Mouse (Mus musculus): ENCODE measurements at regions not wholly inside any gene's neighbourhood (a gene's known extent, or its start where the extent isn't known, plus 50 kb on each side); places are given as distances from the start of the nearest gene placed in this dataset.
A peak's percentile ranks its signal among the peaks of the same experiment; 100 is the strongest.

- H3K9ac ChIP-seq, result no peak overlapping the region
- H3K4me1 ChIP-seq, result peaks cover 2% of the 10 kb centered on the region; the same call in 1 of the 2 replicates
- no peaks in the 10 kb centered on the region for H3K27me3 ChIP-seq (replicated peaks)
- no peak overlapping the region for H3K4me3 ChIP-seq
- H3K4me2 ChIP-seq, result no peak overlapping the region
- WGBS, result 45% methylated on average over 15 of the region's 15 CpGs
- H3K9me3 ChIP-seq, result no peaks in the 10 kb centered on the region
- H3K36me3 ChIP-seq (replicated peaks), result no peaks in the 10 kb centered on the region
- no peak for ATAC-seq (replicated peaks)
- H3K27ac ChIP-seq, result 0 out of 2 replicates have a peak overlapping the region, but pooled peaks have one; percentile 32
Observed at GRCm38 (mm10) chr13:52702201-52702611, 119.2 kb downstream of the Syk start.

DNA sequence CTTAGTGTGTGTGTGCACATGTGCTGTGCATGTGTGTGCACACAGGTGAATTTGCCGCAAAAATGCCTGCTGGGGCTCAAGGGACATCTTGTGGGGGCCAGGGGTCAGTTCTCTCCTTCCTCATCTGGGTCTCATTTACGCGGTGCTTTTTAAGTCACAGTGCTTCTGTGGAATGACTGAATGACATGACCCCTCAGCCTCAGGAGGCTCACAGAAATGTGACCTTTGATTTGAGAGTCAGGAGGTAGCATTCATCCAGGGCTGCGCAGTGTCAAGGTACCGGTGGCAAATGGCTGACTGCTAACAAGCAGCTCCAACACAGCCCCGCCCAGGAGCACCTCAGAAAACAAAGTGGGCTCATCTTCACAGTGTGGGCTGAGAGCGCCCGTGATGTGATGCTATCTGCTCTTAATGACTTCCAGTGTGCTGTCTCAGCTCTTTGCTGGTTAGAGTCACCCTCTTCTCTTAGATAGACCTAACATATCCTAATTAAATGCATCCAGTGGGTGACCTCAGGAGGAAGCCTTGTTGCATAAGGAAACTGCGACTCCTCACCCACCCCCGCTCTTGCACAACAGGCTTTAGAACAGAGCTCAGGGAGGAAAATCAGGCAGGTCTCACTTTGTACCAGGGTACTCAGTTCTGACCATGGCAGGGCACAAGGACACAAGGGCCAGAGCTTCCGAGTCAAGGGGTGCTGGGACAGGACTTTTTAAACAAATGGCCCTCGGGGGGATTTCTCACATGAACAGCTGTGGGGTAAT lies 120.6 kb downstream of the Syk start:
- no peaks in the 10 kb centered on the region for H3K27me3 ChIP-seq (replicated peaks)
- no peaks in the 10 kb centered on the region for H3K36me3 ChIP-seq (replicated peaks)
- no peak for ATAC-seq (replicated peaks)
- no peak overlapping the region for H3K4me3 ChIP-seq
- H3K9me3 ChIP-seq, result no peaks in the 10 kb centered on the region
- H3K4me1 ChIP-seq, result peaks cover 2% of the 10 kb centered on the region; the same call in 1 of the 2 replicates
- H3K9ac ChIP-seq, result no peak overlapping the region
- H3K4me2 ChIP-seq, result no peak overlapping the region
- H3K27ac ChIP-seq, result no peak overlapping the region
- 78% methylated on average over 12 of the region's 12 CpGs for WGBS

DNA sequence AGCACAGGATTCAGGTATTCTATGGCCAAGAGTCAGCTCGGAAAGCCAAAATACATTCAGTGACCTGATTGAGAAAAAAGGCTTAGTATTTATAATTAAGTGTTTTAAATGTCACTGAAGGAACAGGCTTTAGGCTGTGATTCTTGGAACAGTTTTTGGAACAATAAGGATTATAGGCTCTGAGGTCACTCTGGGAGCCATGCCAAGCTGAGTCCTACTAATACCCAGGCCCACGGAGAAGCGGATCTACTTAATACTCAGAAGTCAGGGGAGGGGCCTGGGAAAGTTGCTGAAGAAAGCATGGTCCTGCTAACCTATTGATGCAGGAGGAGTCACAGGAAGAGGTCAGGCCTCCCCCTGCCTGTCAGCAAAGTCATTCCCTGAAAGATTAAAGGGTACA lies 121.7 kb downstream of the Syk start:
- H3K9me3 ChIP-seq, result no peaks in the 10 kb centered on the region
- ATAC-seq (replicated peaks), result no peak
- no peaks in the 10 kb centered on the region for H3K27me3 ChIP-seq (replicated peaks)
- no peak overlapping the region for H3K27ac ChIP-seq
- H3K9ac ChIP-seq, result no peak overlapping the region
- H3K4me2 ChIP-seq, result no peak overlapping the region
- H3K4me3 ChIP-seq, result no peak overlapping the region
- 30% methylated on average over 3 of the region's 3 CpGs for WGBS
- H3K36me3 ChIP-seq (replicated peaks), result no peaks in the 10 kb centered on the region
- H3K4me1 ChIP-seq, result peaks cover 2% of the 10 kb centered on the region; the same call in 1 of the 2 replicates

DNA sequence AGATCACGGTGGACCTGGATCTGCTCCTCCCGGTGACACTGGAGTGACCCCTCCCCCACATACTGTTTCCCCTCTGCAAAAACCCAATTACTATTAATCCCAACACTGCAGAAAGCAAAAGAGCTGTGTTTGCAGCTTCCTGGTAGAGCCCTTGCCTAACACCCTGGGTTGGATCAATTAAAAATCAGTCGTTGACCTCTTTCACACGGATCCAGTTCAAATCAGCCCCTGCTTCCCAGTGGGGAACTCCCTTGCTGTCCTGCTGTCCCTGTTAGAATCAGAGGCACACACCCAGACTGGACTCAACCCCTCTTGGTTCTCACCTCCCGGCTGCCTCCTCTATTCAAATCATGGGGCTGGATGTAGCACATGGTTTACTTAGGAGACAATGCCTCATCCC lies 126.6 kb downstream of the Syk start:
- no peak for ATAC-seq (replicated peaks)
- Histone ChIP-seq H3K4me3 (no peak overlapping the region), H3K27me3 (replicated peaks) (no peaks in the 10 kb centered on the region), H3K9ac (no peak overlapping the region), H3K9me3 (no peaks in the 10 kb centered on the region), H3K27ac (no peak overlapping the region), H3K4me1 (0 out of 2 replicates have a peak, but pooled peaks cover 3% of the 10 kb centered on the region), H3K4me2 (no peak overlapping the region), H3K36me3 (replicated peaks) (no peaks in the 10 kb centered on the region)
- WGBS, result 55% methylated on average over 5 of the region's 5 CpGs

- no peak overlapping the region for H3K4me2 ChIP-seq
- 0 out of 2 replicates have a peak, but pooled peaks cover 3% of the 10 kb centered on the region for H3K4me1 ChIP-seq
- H3K27me3 ChIP-seq (replicated peaks), result no peaks in the 10 kb centered on the region
- no peak overlapping the region for H3K9ac ChIP-seq
- 41% methylated on average over 9 of the region's 9 CpGs for WGBS
- ATAC-seq (replicated peaks), result peak; percentile 65
- no peak overlapping the region for H3K4me3 ChIP-seq
- H3K36me3 ChIP-seq (replicated peaks), result no peaks in the 10 kb centered on the region
- no peaks in the 10 kb centered on the region for H3K9me3 ChIP-seq
- H3K27ac ChIP-seq, result no peak overlapping the region
Observed at GRCm38 (mm10) chr13:52711713-52712369, 128.9 kb downstream of the Syk start.

DNA sequence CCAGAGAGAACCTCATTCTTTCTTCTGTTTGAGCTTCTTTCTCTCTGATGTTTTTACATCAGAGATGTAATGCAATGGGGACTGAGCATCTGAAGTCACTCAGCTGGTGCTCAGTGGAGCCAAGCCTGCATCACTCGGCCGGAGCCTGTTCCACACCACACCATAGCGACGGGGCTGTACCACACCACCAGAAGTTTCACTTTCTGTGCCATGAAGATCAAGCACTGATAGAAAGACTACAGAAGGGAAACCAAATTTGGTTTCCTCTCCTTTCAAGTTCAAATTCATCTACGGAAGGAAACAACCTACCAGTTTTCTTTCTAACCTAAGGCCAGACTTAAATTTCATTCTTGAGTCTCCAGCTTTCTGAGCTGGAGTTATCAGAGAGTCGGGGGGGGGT lies 138.5 kb downstream of the Syk start:
- ATAC-seq (replicated peaks), result no peak
- no peaks in the 10 kb centered on the region for H3K27me3 ChIP-seq (replicated peaks)
- H3K9me3 ChIP-seq, result no peaks in the 10 kb centered on the region
- no peaks in the 10 kb centered on the region for H3K4me1 ChIP-seq
- no peak overlapping the region for H3K4me3 ChIP-seq
- WGBS, result 87% methylated on average over 6 of the region's 6 CpGs
- H3K36me3 ChIP-seq (replicated peaks), result no peaks in the 10 kb centered on the region
- no peak overlapping the region for H3K9ac ChIP-seq
- H3K4me2 ChIP-seq, result no peak overlapping the region
- no peak overlapping the region for H3K27ac ChIP-seq

DNA sequence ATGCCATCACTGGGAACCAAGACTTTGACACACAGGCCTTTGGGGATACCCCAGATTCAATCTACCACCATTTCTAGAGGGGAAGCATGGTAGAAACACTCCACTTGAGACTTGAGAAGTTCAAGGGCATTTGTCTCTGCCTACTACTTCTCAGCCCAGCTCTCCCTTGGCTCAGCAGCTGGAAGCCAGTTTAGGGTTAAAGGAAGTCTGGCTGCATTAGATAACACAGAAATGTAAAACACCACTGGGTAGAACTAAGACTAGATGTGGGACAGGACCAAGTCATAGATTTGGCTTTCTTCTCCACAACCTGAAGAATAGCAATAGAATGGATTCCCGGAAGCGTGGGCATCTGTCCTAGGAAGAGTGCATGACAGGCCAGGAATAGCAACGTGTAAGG lies 139.7 kb downstream of the Syk start:
- H3K9ac ChIP-seq, result no peak overlapping the region
- H3K27me3 ChIP-seq (replicated peaks), result no peaks in the 10 kb centered on the region
- no peaks in the 10 kb centered on the region for H3K36me3 ChIP-seq (replicated peaks)
- no peak overlapping the region for H3K27ac ChIP-seq
- H3K4me1 ChIP-seq, result no peaks in the 10 kb centered on the region
- ATAC-seq (replicated peaks), result no peak
- H3K9me3 ChIP-seq, result no peaks in the 10 kb centered on the region
- WGBS, result 75% methylated on average over 3 of the region's 3 CpGs
- no peak overlapping the region for H3K4me3 ChIP-seq
- H3K4me2 ChIP-seq, result no peak overlapping the region

- no peaks in the 10 kb centered on the region for H3K4me1 ChIP-seq
- ATAC-seq (replicated peaks), result no peak
- H3K27me3 ChIP-seq (replicated peaks), result no peaks in the 10 kb centered on the region
- H3K4me3 ChIP-seq, result no peak overlapping the region
- no peaks in the 10 kb centered on the region for H3K36me3 ChIP-seq (replicated peaks)
- H3K9ac ChIP-seq, result no peak overlapping the region
- no peaks in the 10 kb centered on the region for H3K9me3 ChIP-seq
- H3K27ac ChIP-seq, result no peak overlapping the region
- H3K4me2 ChIP-seq, result no peak overlapping the region
- 64% methylated on average over 10 of the region's 10 CpGs for WGBS
Observed at GRCm38 (mm10) chr13:52726043-52726442, 143.1 kb downstream of the Syk start.

GRCm38 (mm10) chr13:52726525-52726924 lies 143.6 kb downstream of the Syk start:
- no peaks in the 10 kb centered on the region for H3K9me3 ChIP-seq
- 77% methylated on average over 3 of the region's 3 CpGs for WGBS
- H3K4me3 ChIP-seq, result no peak overlapping the region
- no peaks in the 10 kb centered on the region for H3K36me3 ChIP-seq (replicated peaks)
- H3K9ac ChIP-seq, result no peak overlapping the region
- H3K4me1 ChIP-seq, result no peaks in the 10 kb centered on the region
- no peaks in the 10 kb centered on the region for H3K27me3 ChIP-seq (replicated peaks)
- H3K27ac ChIP-seq, result no peak overlapping the region
- ATAC-seq (replicated peaks), result no peak
- no peak overlapping the region for H3K4me2 ChIP-seq

GRCm38 (mm10) chr13:52735453-52735933 lies 152.5 kb downstream of the Syk start:
- Histone ChIP-seq H3K27ac (no peak overlapping the region), H3K4me2 (no peak overlapping the region), H3K9ac (no peak overlapping the region), H3K4me1 (peaks cover 3% of the 10 kb centered on the region; the same call in 1 of the 2 replicates), H3K4me3 (no peak overlapping the region), H3K27me3 (replicated peaks) (no peaks in the 10 kb centered on the region), H3K9me3 (no peaks in the 10 kb centered on the region), H3K36me3 (replicated peaks) (no peaks in the 10 kb centered on the region)
- 74% methylated on average over 6 of the region's 6 CpGs for whole genome bisulfite sequencing
- ATAC-seq (replicated peaks), result no peak

DNA sequence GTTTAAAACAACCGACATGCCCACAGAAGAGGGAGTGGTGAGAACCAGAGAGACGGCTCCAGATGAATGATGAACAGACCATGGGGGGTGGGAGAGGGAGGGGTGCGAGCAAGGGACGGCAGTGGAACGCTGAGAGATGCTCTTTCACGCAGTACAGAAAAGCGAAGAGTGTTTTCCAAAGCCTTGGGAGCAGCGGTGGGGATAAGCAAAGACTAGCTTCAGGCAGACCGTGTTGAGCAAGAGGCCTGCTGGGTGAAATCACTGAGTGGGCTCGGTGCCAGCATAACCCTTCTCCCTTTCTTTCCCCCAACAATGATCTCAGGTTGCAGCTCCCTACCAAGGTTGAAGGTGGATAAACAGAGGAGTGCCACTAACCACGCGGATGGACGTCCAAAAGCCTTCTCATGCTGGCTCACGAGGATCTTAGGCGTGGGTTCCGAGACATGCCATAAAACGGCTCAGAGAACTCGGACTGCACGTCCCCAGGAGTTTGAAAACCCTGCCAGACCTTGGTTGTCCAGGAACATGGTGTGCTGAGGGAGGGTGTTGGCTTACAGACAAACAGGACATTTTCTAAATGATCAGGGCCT lies 153.1 kb downstream of the Syk start:
- H3K27ac ChIP-seq, result no peak overlapping the region
- ATAC-seq (replicated peaks), result no peak
- H3K4me2 ChIP-seq, result no peak overlapping the region
- WGBS, result 61% methylated on average over 19 of the region's 19 CpGs
- H3K27me3 ChIP-seq (replicated peaks), result no peaks in the 10 kb centered on the region
- H3K4me1 ChIP-seq, result peaks cover 3% of the 10 kb centered on the region; the same call in 1 of the 2 replicates
- H3K36me3 ChIP-seq (replicated peaks), result no peaks in the 10 kb centered on the region
- H3K9me3 ChIP-seq, result no peaks in the 10 kb centered on the region
- H3K4me3 ChIP-seq, result no peak overlapping the region
- H3K9ac ChIP-seq, result no peak overlapping the region

GRCm38 (mm10) chr13:52738095-52738660 lies 155.2 kb downstream of the Syk start:
- no peaks in the 10 kb centered on the region for H3K36me3 ChIP-seq (replicated peaks)
- H3K4me3 ChIP-seq, result no peak overlapping the region
- H3K4me2 ChIP-seq, result no peak overlapping the region
- 64% methylated on average over 9 of the region's 9 CpGs for WGBS
- H3K9ac ChIP-seq, result no peak overlapping the region
- peaks cover 3% of the 10 kb centered on the region; the same call in 1 of the 2 replicates for H3K4me1 ChIP-seq
- no peak for ATAC-seq (replicated peaks)
- no peak overlapping the region for H3K27ac ChIP-seq
- no peaks in the 10 kb centered on the region for H3K27me3 ChIP-seq (replicated peaks)
- H3K9me3 ChIP-seq, result no peaks in the 10 kb centered on the region; the same call in 1 of the 2 replicates
